Mouse (Mus musculus): ENCODE results near the gene Wipf1. TPM values are rescaled to one million over a fixed set of nuclear protein-coding genes. Genes with fewer than 3 reads are reported as not detected.

The Wipf1 gene
- polyA plus RNA-seq, 1 experiment: 10.3 TPM

DNA sequence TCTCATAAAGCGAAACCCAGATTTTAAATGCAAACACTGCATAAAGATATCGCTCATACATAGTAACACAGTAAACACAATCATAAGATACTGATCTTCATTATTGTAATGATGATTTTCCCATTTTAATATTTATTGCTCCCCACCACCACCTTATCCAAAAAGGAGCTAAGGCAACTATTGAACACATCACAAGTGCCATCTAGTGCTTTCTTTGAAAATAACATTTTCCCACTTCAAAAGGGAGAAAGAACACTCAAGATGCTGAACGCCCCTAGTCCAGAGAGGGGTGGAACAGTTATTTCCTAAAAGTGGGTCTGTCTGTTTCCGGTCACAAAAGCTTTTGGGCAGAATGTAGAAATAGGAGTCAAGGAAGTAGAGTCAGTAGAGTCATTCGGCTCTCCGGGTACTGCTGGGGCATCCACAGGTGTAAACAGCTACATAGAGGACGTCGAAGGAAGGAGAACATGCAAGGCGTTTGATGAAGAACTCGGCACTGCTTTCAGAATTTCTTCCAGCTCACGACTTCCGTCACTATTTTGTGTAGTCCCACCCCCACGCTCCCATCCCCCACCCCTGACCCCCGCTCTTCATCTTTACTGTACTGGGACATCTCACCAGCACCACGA is 126.0 kb downstream of the Wipf1 start:
- 71% methylated on average over 15 of the region's 15 CpGs for WGBS
- DNase-seq (ENCODE audit: low read depth, low spot score): no peak

DNA sequence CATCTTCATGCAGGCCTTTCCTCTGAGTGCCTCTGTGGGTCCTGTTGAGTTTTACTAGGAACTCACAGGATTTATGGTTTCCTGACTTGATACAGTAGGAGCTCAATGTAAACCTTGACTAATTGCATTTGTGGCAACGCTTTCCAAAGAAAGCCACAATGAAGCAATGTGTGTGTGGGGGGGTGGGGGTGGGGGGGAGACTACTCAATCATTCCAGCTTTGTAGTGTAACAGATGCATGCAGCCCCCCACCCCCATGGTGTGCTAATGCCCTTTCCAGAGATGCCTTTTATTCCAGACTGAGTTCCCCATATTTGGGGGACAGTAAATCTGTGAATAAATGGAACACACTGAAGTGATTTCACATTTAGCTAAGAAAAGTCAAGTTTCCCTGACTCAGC is 127.8 kb downstream of the Wipf1 start:
- 41% methylated on average over 1 of the region's 1 CpGs for WGBS
- no peak for DNase-seq (ENCODE audit: low read depth, low spot score)

DNA sequence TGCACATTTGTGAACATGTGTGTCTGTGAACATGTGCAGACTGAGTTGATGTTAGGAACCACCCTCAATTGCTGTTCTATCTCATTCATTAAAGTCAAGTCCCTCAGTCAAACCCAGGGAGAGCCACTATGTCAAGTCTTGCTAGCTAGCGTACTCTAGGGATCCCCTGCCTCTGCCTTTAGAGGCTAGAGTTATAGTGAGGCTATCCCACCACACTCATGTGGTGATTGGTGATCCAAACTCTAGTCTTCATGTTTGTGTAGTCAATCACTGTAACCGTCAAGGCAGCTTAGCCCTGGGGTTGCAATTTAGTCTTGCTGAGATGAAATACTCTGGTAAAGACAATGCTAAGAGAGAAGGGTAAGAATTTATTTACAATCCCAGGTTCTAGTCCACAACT is 132.1 kb downstream of the Wipf1 start:
- 95% methylated on average over 2 of the region's 2 CpGs for WGBS
- no peak for DNase-seq (ENCODE audit: low read depth, low spot score)

DNA sequence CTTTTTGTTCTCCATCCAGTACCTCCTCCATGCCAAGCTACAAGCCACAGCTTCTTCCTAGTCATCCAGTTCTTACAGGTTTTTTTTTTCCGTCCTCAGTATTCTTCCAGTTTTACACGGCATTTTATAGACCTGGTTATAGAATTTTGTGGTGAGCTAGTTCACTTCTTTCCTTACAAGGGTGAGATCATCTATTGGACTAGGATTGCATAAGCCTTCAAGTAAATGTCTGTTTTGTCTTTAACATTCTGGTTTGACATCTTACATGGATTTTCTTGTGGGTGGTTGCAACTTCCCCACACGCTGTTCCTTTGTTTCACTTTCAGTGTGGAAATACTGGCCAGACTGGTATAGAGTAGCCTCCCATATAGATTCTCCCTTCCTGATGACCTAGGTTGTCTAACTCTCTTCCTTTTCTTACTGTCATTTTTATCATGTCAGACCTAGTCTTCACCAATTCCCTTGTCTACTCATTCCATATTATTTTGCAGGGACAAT is 132.7 kb downstream of the Wipf1 start:
- WGBS: 33% methylated on average over 3 of the region's 3 CpGs
- no peak for DNase-seq (ENCODE audit: low read depth, low spot score)

DNA sequence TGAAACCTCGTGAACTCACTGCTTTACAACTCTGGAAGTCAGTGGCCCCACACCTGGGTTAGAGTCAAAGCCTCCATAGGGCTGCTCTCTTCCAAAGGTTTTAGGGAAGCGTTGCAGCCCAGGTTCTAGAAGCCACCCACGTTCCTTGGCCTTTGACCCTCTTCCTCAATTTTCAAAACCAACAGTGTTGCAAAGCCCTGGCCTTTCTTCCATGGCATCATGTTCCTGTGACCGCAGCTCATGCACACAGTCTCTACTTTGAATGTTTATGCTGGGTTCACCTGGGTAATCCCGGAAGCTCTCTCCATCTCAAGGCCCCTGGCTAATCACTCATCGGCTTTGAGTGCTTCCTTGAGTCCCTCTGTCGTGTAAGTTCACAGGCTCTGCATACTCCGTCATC is 134.0 kb downstream of the Wipf1 start:
- DNase-seq (ENCODE audit: low read depth, low spot score): no peak
- whole genome bisulfite sequencing: 74% methylated on average over 8 of the region's 8 CpGs

DNA sequence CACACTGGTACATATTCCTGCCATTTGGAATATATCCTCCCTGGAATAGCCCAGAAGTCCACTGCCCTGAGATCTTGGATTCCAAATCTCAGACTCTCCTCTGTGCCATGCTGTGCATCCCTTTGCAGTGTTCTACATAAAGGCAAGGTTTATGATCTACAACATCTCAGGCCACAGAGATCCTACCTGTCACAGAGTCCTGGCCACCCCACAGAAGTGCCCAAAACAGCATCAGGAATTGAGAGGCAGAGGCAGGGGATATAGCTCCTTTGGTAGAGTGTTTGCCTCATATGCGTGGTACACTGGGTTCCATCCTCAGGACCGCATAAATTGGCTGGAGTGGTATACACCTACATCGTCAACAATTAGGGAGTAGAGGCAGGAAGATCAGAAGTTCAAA is 135.1 kb downstream of the Wipf1 start:
- WGBS: 83% methylated on average over 3 of the region's 3 CpGs
- no peak for DNase-seq (ENCODE audit: low read depth, low spot score)

DNA sequence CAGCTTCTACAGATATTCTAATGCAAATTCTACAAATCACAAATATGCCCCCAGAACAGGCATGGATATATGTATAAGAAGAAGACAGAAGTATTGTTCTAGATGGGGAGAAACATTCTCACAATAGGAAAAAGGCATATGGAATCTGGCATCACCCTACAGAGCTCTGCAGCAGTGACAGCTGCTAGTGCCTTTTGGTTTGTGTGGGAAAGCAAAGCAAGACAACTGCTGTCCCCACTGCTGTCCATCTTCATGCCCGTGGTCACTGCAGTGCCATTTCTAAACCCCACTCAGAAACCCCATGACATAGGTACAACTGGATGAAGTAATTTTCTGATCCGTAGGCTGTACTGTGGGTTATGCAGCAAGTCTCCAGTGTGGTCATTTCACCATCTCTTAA is 136.8 kb downstream of the Wipf1 start:
- DNase-seq (ENCODE audit: low read depth, low spot score): no peak
- 87% methylated on average over 2 of the region's 2 CpGs for WGBS

DNA sequence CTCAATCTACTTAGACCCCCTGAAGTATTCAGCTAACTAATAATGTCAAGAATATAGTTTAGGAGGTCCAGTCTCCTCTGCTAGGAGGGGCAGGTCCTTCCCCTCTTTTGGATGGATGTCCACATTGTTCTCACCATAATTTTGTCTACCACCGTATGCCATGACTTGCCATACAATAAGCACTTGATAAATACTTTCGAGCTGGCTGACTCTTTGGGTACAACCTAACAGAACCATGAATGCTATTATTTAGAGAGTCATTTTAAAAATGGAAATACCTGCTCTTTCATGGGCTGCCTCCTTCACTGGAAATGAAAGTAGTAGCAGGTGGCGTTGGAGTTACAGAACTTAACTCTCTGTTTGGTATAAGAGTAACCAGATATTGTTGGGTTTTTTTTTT is 139.6 kb downstream of the Wipf1 start:
- WGBS: 77% methylated on average over 3 of the region's 3 CpGs
- no peak for DNase-seq (ENCODE audit: low read depth, low spot score)

DNA sequence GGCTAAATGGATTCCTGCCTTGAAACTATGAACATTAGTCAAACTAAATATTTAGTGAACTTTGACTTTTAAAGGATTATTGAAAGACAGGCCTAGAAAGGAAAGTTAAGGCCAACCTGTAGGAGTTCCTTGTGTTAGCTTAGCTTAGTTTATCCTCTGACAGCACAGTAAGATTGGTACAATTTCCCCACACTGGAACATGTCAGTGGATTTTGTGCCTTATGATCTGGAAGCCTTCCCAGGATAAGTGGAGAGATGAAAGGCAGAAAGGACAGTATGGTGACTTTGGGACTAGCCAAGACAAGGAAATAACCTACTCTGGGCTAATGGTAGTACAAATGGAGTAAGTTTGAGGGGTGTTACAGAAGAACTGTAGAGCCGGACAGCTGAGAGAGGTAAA is 141.7 kb downstream of the Wipf1 start:
- no peak for DNase-seq (ENCODE audit: low read depth, low spot score)
- WGBS: 86% methylated on average over 1 of the region's 1 CpGs

DNA sequence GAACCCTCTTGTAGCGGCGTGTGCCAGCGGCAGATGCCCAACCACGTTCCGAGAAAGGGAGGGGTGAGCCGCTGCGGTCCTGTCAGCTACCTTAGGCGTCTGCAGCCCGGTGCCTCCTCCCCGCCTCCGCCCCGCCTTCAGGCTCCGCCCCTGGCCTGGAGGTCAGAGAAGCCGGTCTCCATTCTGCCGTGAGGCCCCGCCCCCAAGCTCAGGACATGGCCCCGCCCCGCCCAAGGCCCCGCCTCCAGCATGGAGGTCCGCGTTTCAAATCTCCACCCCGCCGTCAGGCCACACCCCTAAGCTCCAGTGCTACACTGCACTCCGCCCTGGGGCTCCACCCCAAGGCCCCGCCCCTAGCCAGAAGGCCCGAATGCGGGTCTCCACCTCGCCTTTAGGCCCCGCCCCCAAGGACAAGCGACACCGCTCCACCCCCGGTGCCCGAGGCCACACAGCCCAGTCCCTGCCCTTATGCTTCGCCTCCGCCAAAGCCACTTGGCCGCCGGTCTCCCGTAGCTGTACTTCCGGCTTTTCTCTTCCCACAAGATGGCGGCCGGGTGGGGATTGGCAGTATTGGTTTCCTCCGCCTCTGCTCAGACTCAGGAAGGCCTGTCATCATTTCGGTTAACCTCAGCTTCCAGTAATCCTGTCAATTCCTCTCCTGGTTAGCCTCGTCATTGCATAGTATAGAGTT is 143.0 kb downstream of the Wipf1 start, which contains the start of gene Gpr155:
Gpr155 (minus strand) TSS at position 217 of the 691 bp plus-strand sequence.
- WGBS: under 1% methylated on average over 44 of the region's 44 CpGs
- peak; percentile 96 for DNase-seq (ENCODE audit: low read depth, low spot score)

DNA sequence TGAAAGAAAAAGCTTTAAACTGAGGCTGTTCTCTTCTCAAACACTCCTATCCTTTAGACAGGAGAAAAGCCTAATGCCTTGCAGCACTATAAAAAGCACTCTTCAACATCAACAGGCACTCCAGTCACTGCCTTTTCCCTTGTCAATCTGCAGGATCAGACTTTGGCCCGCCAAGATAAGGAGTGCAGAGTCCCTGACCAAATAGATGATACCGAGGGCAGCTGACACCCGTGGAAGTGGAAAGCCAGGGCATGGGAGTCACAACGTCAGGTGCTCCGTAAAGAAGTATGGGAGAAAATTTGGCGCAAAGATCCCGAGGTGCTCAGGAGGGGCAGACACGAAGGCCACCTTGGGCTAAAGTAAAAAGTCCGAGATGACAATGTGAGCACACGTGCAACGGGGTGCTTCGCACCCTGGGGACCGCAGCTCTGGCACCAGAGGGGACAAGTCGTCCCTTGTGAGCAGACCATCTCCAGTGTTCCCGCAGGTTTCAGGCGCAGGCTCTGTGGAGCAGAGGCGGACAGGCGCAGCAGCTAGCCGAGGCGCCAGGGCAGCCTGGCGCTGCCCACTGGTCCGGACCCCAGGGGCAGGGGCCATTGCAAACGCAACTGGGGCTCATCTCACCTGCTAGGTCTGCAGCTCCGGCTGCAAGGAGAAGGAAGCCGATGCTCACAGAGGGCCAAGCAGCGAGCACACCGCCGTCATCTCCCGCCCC is 143.7 kb downstream of the Wipf1 start:
- WGBS: 1% methylated on average over 29 of the region's 29 CpGs
- peak; percentile 16 for DNase-seq (ENCODE audit: low read depth, low spot score)

DNA sequence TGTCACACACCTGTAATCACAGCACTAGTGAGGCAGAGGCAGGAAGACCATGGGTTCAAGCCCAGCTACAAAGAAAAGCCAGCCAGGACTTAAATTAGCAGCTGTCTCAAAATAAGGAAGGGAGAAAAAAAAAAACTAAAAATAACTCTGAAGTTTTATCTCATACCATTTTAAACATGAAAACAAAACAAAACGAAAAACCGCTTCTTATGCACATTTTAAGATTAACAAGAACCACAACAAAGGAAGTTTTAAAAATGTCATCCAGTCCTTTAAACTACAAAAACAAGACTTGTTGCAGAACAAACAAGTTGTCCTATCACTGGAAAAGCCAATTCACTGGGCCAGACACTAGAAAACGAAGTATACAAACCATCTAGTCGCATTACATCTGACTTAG is 144.4 kb downstream of the Wipf1 start:
- no peak for DNase-seq (ENCODE audit: low read depth, low spot score)
- 79% methylated on average over 4 of the region's 4 CpGs for WGBS

DNA sequence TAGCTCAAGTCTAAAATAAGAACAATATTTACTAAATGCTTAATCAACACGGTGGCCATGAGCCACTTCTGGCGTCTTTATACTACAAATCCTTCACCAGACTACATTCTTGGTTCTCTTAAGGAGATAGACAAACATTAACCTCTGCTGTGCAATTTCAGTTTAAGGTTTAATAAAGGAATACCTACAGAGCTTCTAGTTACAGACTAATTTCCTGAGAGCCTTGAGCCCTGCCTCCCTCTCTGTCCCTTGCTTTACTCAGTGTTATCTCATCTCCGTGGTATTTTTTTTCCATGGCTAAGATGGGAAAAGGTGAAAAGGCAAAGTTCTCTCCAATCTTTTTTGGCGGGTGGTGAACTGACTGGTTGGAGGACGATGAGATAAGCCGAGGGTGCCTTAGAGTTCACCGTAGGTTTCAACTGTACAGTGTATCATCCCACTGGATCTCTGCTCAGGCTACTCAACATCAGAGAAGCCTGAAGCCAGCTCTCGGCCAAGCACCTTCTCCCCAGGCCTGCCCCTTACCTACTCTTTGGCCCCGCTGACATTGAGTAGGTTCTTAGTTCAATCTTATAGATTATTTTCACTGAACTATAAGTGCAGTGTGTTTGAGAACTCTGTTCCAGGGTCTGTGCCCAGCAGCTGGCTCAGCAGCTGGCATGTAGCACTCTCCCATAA is 149.1 kb downstream of the Wipf1 start:
- WGBS: 70% methylated on average over 9 of the region's 9 CpGs
- no peak for DNase-seq (ENCODE audit: low read depth, low spot score)

DNA sequence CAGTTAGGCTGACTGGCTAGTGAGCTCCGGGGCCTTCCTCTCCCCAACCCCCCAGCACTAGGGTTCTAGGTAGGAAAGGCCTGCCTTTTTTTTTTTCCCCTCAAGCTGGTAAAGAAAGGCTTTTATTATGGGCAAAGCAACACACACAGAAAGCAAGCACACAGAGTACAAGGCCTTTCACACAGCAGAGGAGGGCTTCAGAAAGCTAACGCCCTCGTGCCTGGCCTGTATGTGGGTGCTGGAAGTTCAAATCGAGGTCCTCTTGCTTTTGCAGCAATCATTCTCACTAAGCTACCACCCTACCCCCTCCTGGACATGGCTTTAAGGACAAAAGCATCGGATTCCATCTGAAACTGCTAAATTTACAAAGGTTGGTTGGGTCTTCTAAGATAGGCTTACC is 149.9 kb downstream of the Wipf1 start:
- 78% methylated on average over 5 of the region's 5 CpGs for WGBS
- no peak for DNase-seq (ENCODE audit: low read depth, low spot score)

Other genes with a start within 250 kb of the Wipf1 start
- gene Scrn3, start 217.1 kb downstream of the Wipf1 start, polyA plus RNA-seq (2012; rRNA removed): 3.3 and 3.8 TPM in 2 replicates
- 1.8 and 2.3 TPM in 2 replicates for gene Cir1, start 217.0 kb downstream of the Wipf1 start, polyA plus RNA-seq (2012; rRNA removed)
- gene Gpr155, start 143.2 kb downstream of the Wipf1 start, polyA plus RNA-seq (2012; rRNA removed): 3.1 and 10.6 TPM in 2 replicates
- gene Chrna1, start 50.6 kb upstream of the Wipf1 start, polyA plus RNA-seq (2012; rRNA removed): not detected in 2 replicates
- 4.7 and 5.5 TPM in 2 replicates for gene Chn1, start 245.6 kb upstream of the Wipf1 start, polyA plus RNA-seq (2012; rRNA removed)